Mouse (Mus musculus) midbrain, embryonic 15.5 days (tissue): Measurements from ENCODE around the gene Tns1. TPM values are rescaled to one million over a fixed set of nuclear protein-coding genes. Genes with fewer than 3 reads are reported as not detected.

Source experiments
- ATAC-seq: fragments of 200-750 bp; cut with Nextera tagmentation; replicated peaks from 2 replicates; pipeline ENCODE4 v1.8.0; 2017; ENCODE audit warnings: moderate TSS enrichment
- H3K27ac ChIP-seq: fragments of 300-500 bp; sonication (generic); 2 replicates; pipeline ENCODE4 v1.5.1; 2015; ENCODE audit warnings: mild to moderate bottlenecking, inconsistent platforms
- H3K27me3 ChIP-seq: fragments of 300-500 bp; sonication (generic); replicated peaks from 2 replicates; pipeline ENCODE4 v1.6.1; 2015; ENCODE audit warnings: inconsistent platforms
- H3K36me3 ChIP-seq: fragments of 300-500 bp; sonication (generic); replicated peaks from 2 replicates; pipeline ENCODE4 v1.6.1; 2015; ENCODE audit warnings: inconsistent platforms
- H3K4me1 ChIP-seq: fragments of 300-500 bp; sonication (generic); 2 replicates; pipeline ENCODE4 v1.6.1; 2015; ENCODE audit warnings: inconsistent platforms
- H3K4me2 ChIP-seq: fragments of 300-500 bp; sonication (generic); 2 replicates; pipeline ENCODE4 v1.6.1; 2015; ENCODE audit warnings: inconsistent platforms, mild to moderate bottlenecking, moderate library complexity
- H3K4me3 ChIP-seq: fragments of 300-500 bp; sonication (generic); 2 replicates; pipeline ENCODE4 v1.5.1; 2015; ENCODE audit warnings: mild to moderate bottlenecking, inconsistent platforms
- H3K9ac ChIP-seq: fragments of 300-500 bp; sonication (generic); 2 replicates; pipeline ENCODE4 v1.6.1; 2015; ENCODE audit warnings: mild to moderate bottlenecking, inconsistent platforms
- H3K9me3 ChIP-seq: fragments of 300-500 bp; sonication (generic); 2 replicates; pipeline ENCODE4 v1.6.1; 2016; ENCODE audit warnings: inconsistent platforms
- WGBS: fragments of 180-500 bp; shearing (Covaris S2); methylation state at CpG from one replicate; pipeline ENCODE4 v1.1.7; 2015; ENCODE audit warnings: mixed read lengths; 5-methylcytosine and 5-hydroxymethylcytosine counted together
- polyA plus RNA-seq: library from polyadenylated mRNA; unstranded; fragments of >200 nt; fragmentation: Nextera tagmentation; extraction: Ambion mirVana; gene quantifications from 2 replicates; pipeline ENCODE4 v1.2.1, GENCODE M21; 2015

The Tns1 gene
- polyA plus RNA-seq, 1 experiment from 2014 or later = 15.2 TPM

- Histone ChIP-seq H3K27ac (no peak overlapping the region), H3K9ac (no peak overlapping the region), H3K9me3 (no peaks in the 10 kb centered on the region), H3K36me3 (no peaks in the 10 kb centered on the region), H3K4me3 (no peak overlapping the region), H3K27me3 (no peaks in the 10 kb centered on the region), H3K4me2 (no peak overlapping the region), H3K4me1 (no peaks in the 10 kb centered on the region)
- 93% methylated on average over 6 of the region's 6 CpGs for WGBS
- no peak for ATAC-seq
Observed at GRCm38 (mm10) chr1:74149106-74149885, 25.0 kb upstream of the Tns1 start.

GRCm38 (mm10) chr1:74141781-74142180 is 17.5 kb upstream of the Tns1 start:
- Histone ChIP-seq H3K4me2 (no peak overlapping the region), H3K4me3 (no peak overlapping the region), H3K27me3 (no peaks in the 10 kb centered on the region), H3K4me1 (no peaks in the 10 kb centered on the region), H3K9me3 (no peaks in the 10 kb centered on the region), H3K27ac (no peak overlapping the region), H3K9ac (no peak overlapping the region), H3K36me3 (no peaks in the 10 kb centered on the region)
- no peak for ATAC-seq
- WGBS = 84% methylated on average over 8 of the region's 8 CpGs

- no peak overlapping the region for H3K9ac ChIP-seq
- WGBS = 66% methylated on average over 3 of the region's 3 CpGs
- H3K27me3 ChIP-seq = no peaks in the 10 kb centered on the region
- H3K4me1 ChIP-seq = no peaks in the 10 kb centered on the region
- no peak overlapping the region for H3K27ac ChIP-seq
- no peak for ATAC-seq
- no peaks in the 10 kb centered on the region for H3K36me3 ChIP-seq
- no peaks in the 10 kb centered on the region for H3K9me3 ChIP-seq
- H3K4me2 ChIP-seq = no peak overlapping the region
- H3K4me3 ChIP-seq = no peak overlapping the region
Observed at GRCm38 (mm10) chr1:74139415-74139814, 15.2 kb upstream of the Tns1 start.

DNA sequence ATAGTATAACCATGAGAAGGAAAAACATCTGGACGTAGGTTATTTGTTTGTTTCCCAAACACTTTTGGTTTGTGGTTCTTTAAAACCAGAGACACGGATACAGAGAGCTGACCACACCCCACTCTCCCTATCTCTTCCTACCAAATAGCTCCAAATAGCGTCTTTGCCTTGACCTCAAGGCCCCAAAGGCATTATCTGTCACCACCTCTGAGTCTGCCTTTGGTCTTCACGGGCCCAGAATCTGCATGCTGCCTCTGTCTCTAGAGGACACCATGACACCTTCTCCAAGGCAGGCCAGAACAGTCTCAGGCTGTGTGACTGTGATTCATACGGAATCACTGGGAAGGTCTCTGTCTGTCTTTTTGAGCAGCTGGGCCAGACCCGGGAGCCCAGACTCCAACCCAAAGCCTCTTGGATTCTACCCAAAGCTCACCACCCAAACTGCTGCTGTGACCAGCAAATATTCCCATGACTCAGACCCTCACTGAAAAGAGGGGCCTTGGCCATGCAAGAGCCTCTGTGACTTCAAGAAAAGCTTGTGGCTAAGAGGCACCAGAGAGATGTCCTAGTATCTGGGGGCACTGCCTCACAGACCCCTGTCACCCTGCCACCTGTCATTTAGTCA is 11.2 kb upstream of the Tns1 start:
- WGBS = 84% methylated on average over 6 of the region's 6 CpGs
- no peak overlapping the region for H3K4me2 ChIP-seq

GRCm38 (mm10) chr1:74133954-74134353 is 9.7 kb upstream of the Tns1 start:
- Histone ChIP-seq H3K4me1 (no peaks in the 10 kb centered on the region), H3K9ac (no peak overlapping the region), H3K9me3 (no peaks in the 10 kb centered on the region), H3K27me3 (no peaks in the 10 kb centered on the region), H3K4me3 (no peak overlapping the region), H3K4me2 (no peak overlapping the region), H3K27ac (no peak overlapping the region), H3K36me3 (no peaks in the 10 kb centered on the region)
- 76% methylated on average over 6 of the region's 6 CpGs for WGBS
- ATAC-seq = no peak

More for the DNA sequence above, 11.2 kb upstream of the Tns1 start:
- ATAC-seq = no peak
- Histone ChIP-seq H3K4me3 (no peak overlapping the region), H3K27me3 (no peaks in the 10 kb centered on the region), H3K9ac (no peak overlapping the region), H3K27ac (no peak overlapping the region), H3K36me3 (no peaks in the 10 kb centered on the region), H3K9me3 (no peaks in the 10 kb centered on the region), H3K4me1 (no peaks in the 10 kb centered on the region)

DNA sequence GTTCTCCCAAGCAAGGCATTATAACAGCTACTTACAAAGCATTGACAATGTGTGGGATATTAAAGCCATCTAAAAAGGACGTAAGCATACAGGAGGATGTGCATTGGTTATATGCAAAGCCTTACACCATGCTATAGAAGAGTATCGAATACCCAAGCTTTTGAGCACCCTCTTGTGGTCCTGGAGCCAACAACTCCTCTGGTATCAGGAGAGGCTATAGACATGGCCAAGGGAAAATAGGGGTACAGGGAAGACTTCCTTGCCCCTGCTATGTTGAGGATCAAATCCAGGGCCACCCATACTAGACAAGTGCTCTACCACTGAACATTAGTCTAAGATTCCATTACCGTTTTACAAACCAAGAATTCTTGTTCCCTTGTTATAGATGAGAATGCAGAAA is 7.8 kb upstream of the Tns1 start:
- Histone ChIP-seq H3K27me3 (no peaks in the 10 kb centered on the region), H3K4me2 (no peak overlapping the region), H3K9ac (no peak overlapping the region), H3K36me3 (no peaks in the 10 kb centered on the region), H3K9me3 (no peaks in the 10 kb centered on the region), H3K4me3 (no peak overlapping the region), H3K4me1 (no peaks in the 10 kb centered on the region), H3K27ac (no peak overlapping the region)
- ATAC-seq = no peak
- 71% methylated on average over 3 of the region's 3 CpGs for WGBS

DNA sequence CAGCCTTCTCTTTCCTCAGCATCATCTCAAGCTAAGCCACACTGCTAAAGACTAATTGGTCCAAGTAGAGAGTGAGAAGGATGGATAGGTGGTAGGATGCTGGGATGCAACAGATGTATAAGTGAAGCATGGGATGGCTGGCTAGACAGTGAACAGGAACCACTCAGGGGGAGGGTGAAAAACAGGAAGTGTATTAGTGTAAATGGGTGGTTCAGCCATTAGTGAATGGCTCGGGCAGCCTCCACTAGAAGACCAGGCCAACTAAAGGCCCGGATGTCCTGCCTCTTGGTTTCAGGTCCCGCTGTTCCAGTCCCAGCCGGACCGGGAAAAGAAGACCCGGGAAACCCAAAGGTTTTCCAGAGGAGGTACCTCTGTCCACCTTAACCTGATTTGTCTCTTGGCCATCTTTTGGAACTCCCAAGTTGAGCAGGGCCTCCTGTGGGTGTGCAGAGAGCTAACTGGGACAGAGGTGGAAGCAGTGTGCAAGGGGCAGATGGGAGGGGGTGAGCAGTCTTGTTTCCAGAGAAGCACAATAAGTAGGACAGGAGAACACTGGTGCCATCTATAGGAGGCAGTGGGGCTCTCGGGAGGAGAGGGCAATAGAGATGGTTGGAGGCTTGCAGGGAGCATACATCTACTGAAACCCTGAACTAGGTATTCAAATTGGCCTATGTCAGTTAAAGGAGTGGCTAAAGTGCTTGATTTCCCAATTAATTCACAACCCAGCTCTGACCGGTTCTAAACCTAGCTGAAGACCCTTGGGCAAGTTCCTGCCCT is 6.8 kb upstream of the Tns1 start:
- no peaks in the 10 kb centered on the region for H3K9me3 ChIP-seq
- no peak overlapping the region for H3K4me3 ChIP-seq
- 0 out of 2 replicates have a peak, but pooled peaks cover 1% of the 10 kb centered on the region for H3K27me3 ChIP-seq
- 88% methylated on average over 8 of the region's 8 CpGs for WGBS
- no peak overlapping the region for H3K4me2 ChIP-seq
- no peak for ATAC-seq
- no peaks in the 10 kb centered on the region for H3K4me1 ChIP-seq
- H3K36me3 ChIP-seq = no peaks in the 10 kb centered on the region
- H3K9ac ChIP-seq = no peak overlapping the region
- no peak overlapping the region for H3K27ac ChIP-seq

DNA sequence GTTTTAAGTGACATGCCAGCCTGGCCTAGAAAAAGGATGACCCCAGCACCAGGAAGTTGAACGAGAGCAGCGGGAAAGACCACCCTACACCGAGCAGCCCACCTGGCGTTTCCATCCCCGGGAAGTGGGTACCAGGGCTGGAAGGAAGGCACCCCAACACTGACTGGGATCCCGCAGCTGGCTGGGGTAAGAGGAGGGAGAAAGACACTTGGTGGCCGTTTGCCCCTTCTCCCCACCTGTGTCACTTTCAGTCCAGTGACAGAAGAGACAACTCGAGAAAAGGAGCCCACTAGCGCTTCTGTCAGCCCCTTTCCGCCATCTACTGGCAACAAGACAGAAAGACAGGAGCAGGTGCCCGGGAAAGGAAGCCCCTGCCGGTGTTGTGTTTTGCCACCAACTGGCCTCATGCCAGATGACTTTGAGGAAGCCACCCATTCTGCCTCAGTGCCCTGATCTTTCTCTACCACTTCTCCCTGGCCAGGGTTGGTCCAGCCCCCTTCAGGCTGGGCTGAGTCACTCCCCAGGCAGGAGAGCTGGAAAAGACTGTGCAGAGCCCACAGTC is 823 bp upstream of the Tns1 start, which contains the start of gene Rufy4:
Gene Rufy4 (plus strand): TSS at position 551 of the 562 bp plus-strand sequence.
- no peaks in the 10 kb centered on the region for H3K36me3 ChIP-seq
- H3K4me3 ChIP-seq = peak within 1 kb of the TSS; percentile 46
- peak; percentile 64 for ATAC-seq
- peak within 1 kb of the TSS; percentile 95 for H3K4me2 ChIP-seq
- H3K27ac ChIP-seq = no peak within 1 kb of the TSS
- H3K9me3 ChIP-seq = no peaks in the 10 kb centered on the region
- peak within 1 kb of the TSS; percentile 43 for H3K9ac ChIP-seq
- peaks cover 18% of the 10 kb centered on the region for H3K4me1 ChIP-seq
- H3K27me3 ChIP-seq = peaks cover 29% of the 10 kb centered on the region
- under 1% methylated on average over 12 of the region's 12 CpGs for WGBS

DNA sequence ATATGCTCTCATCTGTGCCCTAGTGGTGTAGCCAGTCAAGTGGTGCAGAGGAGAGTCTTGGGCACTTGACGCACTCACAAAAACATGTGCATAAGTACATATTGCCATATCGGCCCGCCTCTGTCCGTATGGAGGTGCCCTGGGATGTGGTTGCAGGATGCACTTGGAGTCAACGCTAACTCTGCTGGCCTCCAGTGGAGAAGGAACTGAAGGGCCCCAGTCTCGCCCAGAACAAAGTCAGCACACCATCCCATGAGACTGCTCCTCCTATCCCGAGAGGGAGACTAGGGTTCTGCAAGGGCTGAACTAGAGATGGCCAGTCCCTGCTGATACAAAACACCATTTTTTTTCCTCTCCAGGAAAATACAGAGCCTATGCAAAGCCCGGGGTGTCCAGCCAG is 1.0 kb downstream of the Tns1 start:
- H3K27ac ChIP-seq = no peak overlapping the region
- no peaks in the 10 kb centered on the region for H3K36me3 ChIP-seq
- no peaks in the 10 kb centered on the region for H3K9me3 ChIP-seq
- H3K4me2 ChIP-seq = 0 out of 2 replicates have a peak overlapping the region, but pooled peaks have one; percentile 95
- WGBS = 61% methylated on average over 8 of the region's 8 CpGs
- no peak overlapping the region for H3K9ac ChIP-seq
- no peak overlapping the region for H3K4me3 ChIP-seq
- peaks cover 29% of the 10 kb centered on the region for H3K27me3 ChIP-seq
- H3K4me1 ChIP-seq = peaks cover 18% of the 10 kb centered on the region
- ATAC-seq = no peak

- 51% methylated on average over 9 of the region's 9 CpGs for WGBS
- Histone ChIP-seq H3K9me3 (no peaks in the 10 kb centered on the region), H3K4me3 (no peak overlapping the region), H3K4me1 (peaks cover 18% of the 10 kb centered on the region), H3K36me3 (no peaks in the 10 kb centered on the region), H3K4me2 (no peak overlapping the region), H3K27me3 (peaks cover 29% of the 10 kb centered on the region), H3K9ac (no peak overlapping the region), H3K27ac (no peak overlapping the region)
- ATAC-seq = peak; percentile 37; the same call in 1 of the 2 replicates
Observed at GRCm38 (mm10) chr1:74121821-74122576, 2.2 kb downstream of the Tns1 start.

GRCm38 (mm10) chr1:74121138-74121537 is 3.1 kb downstream of the Tns1 start:
- Histone ChIP-seq H3K27ac (no peak overlapping the region), H3K4me1 (peaks cover 18% of the 10 kb centered on the region), H3K4me3 (no peak overlapping the region), H3K9me3 (no peaks in the 10 kb centered on the region), H3K36me3 (no peaks in the 10 kb centered on the region), H3K27me3 (peaks cover 28% of the 10 kb centered on the region), H3K9ac (no peak overlapping the region), H3K4me2 (no peak overlapping the region)
- no peak for ATAC-seq
- 83% methylated on average over 7 of the region's 7 CpGs for WGBS
